Mouse (Mus musculus) heart, embryonic 13.5 days (tissue): ENCODE measurements around the gene Fgfr2. TPM values are rescaled to one million over a fixed set of nuclear protein-coding genes. Genes with fewer than 3 reads are reported as not detected.

Experiments used
- ATAC-seq: fragments of 200-750 bp; cut with Nextera tagmentation; 2 replicates; pipeline ENCODE4 v1.8.0; 2017; ENCODE audit warnings: moderate TSS enrichment; ENCODE audit not compliant: insufficient number of reproducible peaks, low FRiP score, low TSS enrichment; ENCODE audit errors: extremely low read depth
- H3K27ac ChIP-seq: fragments of 300-500 bp; sonication (generic); replicated peaks from 2 replicates; pipeline ENCODE4 v1.5.1; 2015; ENCODE audit warnings: moderate library complexity, mild to moderate bottlenecking, inconsistent platforms
- H3K27me3 ChIP-seq: fragments of 300-500 bp; sonication (generic); replicated peaks from 2 replicates; pipeline ENCODE4 v1.6.1; 2015; ENCODE audit warnings: mild to moderate bottlenecking, inconsistent platforms
- H3K36me3 ChIP-seq: fragments of 300-500 bp; sonication (generic); 2 replicates; pipeline ENCODE4 v1.6.1; 2015; ENCODE audit warnings: mild to moderate bottlenecking, inconsistent platforms
- H3K4me1 ChIP-seq: fragments of 300-500 bp; sonication (generic); 2 replicates; pipeline ENCODE4 v1.6.1; 2015; ENCODE audit warnings: inconsistent platforms
- H3K4me2 ChIP-seq: fragments of 300-500 bp; sonication (generic); 2 replicates; pipeline ENCODE4 v1.6.1; 2015; ENCODE audit warnings: inconsistent platforms, mild to moderate bottlenecking, moderate library complexity
- H3K4me3 ChIP-seq: fragments of 300-500 bp; sonication (generic); 2 replicates; pipeline ENCODE4 v1.5.1; 2015; ENCODE audit warnings: moderate library complexity, mild to moderate bottlenecking, inconsistent platforms
- H3K9ac ChIP-seq: fragments of 300-500 bp; sonication (generic); 2 replicates; pipeline ENCODE4 v1.6.1; 2015; ENCODE audit warnings: inconsistent platforms, mild to moderate bottlenecking, moderate library complexity
- H3K9me3 ChIP-seq: fragments of 300-500 bp; sonication (generic); 2 replicates; pipeline ENCODE4 v1.6.1; 2016; ENCODE audit warnings: inconsistent platforms
- WGBS: fragments of 180-500 bp; shearing (Covaris S2); methylation state at CpG from one replicate; pipeline ENCODE4 v1.1.7; 2015; ENCODE audit warnings: mixed read lengths; 5-methylcytosine and 5-hydroxymethylcytosine counted together
- polyA plus RNA-seq: library from polyadenylated mRNA; unstranded; fragments of >200 nt; fragmentation: Nextera tagmentation; extraction: Ambion mirVana; gene quantifications from 2 replicates; pipeline ENCODE4 v1.2.1, GENCODE M21; 2015

Fgfr2 gene
- polyA plus RNA-seq, 1 experiment from 2014 or later = 22.5 TPM

- peak overlapping the region; percentile 37; the same call in 1 of the 2 replicates for H3K9ac ChIP-seq
- no peak overlapping the region for H3K4me3 ChIP-seq
- no peaks in the 10 kb centered on the region for H3K27me3 ChIP-seq
- no peak overlapping the region for H3K4me2 ChIP-seq
- ATAC-seq = no peak
- H3K9me3 ChIP-seq = no peaks in the 10 kb centered on the region
- H3K27ac ChIP-seq = peak overlapping the region; percentile 65
- WGBS = 76% methylated on average over 12 of the region's 12 CpGs
- no peaks in the 10 kb centered on the region for H3K36me3 ChIP-seq
- peaks cover 39% of the 10 kb centered on the region for H3K4me1 ChIP-seq
Observed at GRCm38 (mm10) chr7:132722401-132723370, 400.5 kb downstream of the Fgfr2 start.

- peak overlapping the region; percentile 29; the same call in 1 of the 2 replicates for H3K9ac ChIP-seq
- no peaks in the 10 kb centered on the region for H3K27me3 ChIP-seq
- no peak overlapping the region for H3K4me3 ChIP-seq
- 78% methylated on average over 8 of the region's 8 CpGs for WGBS
- H3K36me3 ChIP-seq = peaks cover 2% of the 10 kb centered on the region; the same call in 1 of the 2 replicates
- 0 out of 2 replicates have a peak overlapping the region, but pooled peaks have one; percentile 17 for H3K27ac ChIP-seq
- H3K4me1 ChIP-seq = peaks cover 46% of the 10 kb centered on the region
- ATAC-seq = no peak
- H3K9me3 ChIP-seq = no peaks in the 10 kb centered on the region
- no peak overlapping the region for H3K4me2 ChIP-seq
Observed at GRCm38 (mm10) chr7:132720562-132720961, 402.6 kb downstream of the Fgfr2 start.

DNA sequence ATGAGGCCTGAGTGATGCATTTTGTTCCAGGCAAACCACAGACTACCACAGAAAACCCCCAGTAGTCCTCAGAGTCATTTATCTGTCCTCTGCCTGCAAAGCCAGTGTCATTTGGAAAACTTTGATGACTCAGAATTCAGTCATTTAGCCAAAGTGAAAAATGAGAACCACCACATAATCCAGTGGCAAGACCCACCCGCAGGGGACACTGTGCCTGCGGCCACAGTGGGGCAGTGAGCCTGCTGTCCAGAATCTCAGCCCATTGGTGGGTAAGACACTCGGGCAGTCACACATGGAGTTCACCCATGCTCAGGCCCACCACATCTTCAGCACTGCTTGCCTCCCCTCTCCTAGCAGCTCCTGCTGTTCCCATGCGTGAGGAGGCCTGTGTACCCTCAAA is 403.6 kb downstream of the Fgfr2 start:
- ATAC-seq = no peak
- Histone ChIP-seq H3K4me2 (no peak overlapping the region), H3K27ac (no peak overlapping the region), H3K36me3 (peaks cover 10% of the 10 kb centered on the region; the same call in 1 of the 2 replicates), H3K4me3 (no peak overlapping the region), H3K4me1 (peaks cover 49% of the 10 kb centered on the region), H3K9me3 (no peaks in the 10 kb centered on the region), H3K27me3 (no peaks in the 10 kb centered on the region), H3K9ac (no peak overlapping the region)
- 85% methylated on average over 4 of the region's 4 CpGs for WGBS

- Histone ChIP-seq H3K9me3 (no peaks in the 10 kb centered on the region), H3K4me2 (no peak overlapping the region), H3K36me3 (peaks cover 10% of the 10 kb centered on the region; the same call in 1 of the 2 replicates), H3K9ac (peak overlapping the region; percentile 74), H3K27me3 (no peaks in the 10 kb centered on the region), H3K27ac (peak overlapping the region; percentile 99), H3K4me3 (no peak overlapping the region), H3K4me1 (peaks cover 62% of the 10 kb centered on the region)
- ATAC-seq = no peak; the same call in 1 of the 2 replicates
- WGBS = 89% methylated on average over 4 of the region's 4 CpGs
Observed at GRCm38 (mm10) chr7:132715259-132715658, 407.9 kb downstream of the Fgfr2 start.

DNA sequence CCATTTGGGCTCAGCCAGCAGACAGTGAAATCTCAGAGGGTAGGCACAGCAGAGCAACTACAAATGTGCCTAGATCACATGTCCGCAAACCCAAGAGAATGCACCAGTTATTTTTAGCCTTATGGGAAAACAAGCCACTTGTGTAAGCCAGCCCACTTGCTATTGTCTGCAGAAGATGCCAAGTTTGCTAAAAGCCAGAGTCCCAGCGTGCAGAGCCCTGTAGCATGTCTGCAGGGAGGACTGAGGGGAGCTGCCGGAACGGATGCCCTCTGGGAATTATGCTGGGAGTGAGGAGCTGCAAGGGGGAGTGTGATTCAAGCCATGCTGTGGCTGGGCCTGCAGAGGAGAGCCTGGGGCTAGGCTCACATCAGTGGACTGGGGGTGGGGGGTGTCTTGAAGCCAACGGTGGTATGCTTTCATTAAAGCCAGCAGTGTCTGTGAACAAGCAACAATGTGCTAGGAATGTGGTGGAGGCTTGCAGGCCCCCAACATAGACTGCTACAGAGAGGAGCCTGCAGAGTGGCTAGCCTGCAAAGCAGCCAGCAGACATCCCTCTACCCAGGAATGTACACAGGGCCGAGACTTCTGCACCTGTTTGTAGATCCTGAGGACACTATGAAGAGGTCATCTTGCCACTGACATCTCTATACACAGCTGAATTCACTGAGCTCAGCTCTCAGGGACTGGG is 408.8 kb downstream of the Fgfr2 start:
- WGBS = 14% methylated on average over 6 of the region's 6 CpGs
- Histone ChIP-seq H3K36me3 (peaks cover 10% of the 10 kb centered on the region; the same call in 1 of the 2 replicates), H3K27me3 (no peaks in the 10 kb centered on the region), H3K4me2 (peak overlapping the region; percentile 47), H3K27ac (peak overlapping the region; percentile 99), H3K4me3 (no peak overlapping the region), H3K9ac (peak overlapping the region; percentile 75), H3K9me3 (no peaks in the 10 kb centered on the region), H3K4me1 (peaks cover 61% of the 10 kb centered on the region)
- ATAC-seq = peak; percentile 49; the same call in 1 of the 2 replicates

- WGBS = 30% methylated on average over 8 of the region's 8 CpGs
- Histone ChIP-seq H3K27me3 (no peaks in the 10 kb centered on the region), H3K27ac (peak overlapping the region; percentile 99), H3K4me1 (peaks cover 61% of the 10 kb centered on the region), H3K9ac (peak overlapping the region; percentile 75), H3K36me3 (peaks cover 10% of the 10 kb centered on the region; the same call in 1 of the 2 replicates), H3K4me2 (peak overlapping the region; percentile 47), H3K4me3 (no peak overlapping the region), H3K9me3 (no peaks in the 10 kb centered on the region)
- no peak for ATAC-seq
Observed at GRCm38 (mm10) chr7:132713483-132714126, 409.5 kb downstream of the Fgfr2 start.

DNA sequence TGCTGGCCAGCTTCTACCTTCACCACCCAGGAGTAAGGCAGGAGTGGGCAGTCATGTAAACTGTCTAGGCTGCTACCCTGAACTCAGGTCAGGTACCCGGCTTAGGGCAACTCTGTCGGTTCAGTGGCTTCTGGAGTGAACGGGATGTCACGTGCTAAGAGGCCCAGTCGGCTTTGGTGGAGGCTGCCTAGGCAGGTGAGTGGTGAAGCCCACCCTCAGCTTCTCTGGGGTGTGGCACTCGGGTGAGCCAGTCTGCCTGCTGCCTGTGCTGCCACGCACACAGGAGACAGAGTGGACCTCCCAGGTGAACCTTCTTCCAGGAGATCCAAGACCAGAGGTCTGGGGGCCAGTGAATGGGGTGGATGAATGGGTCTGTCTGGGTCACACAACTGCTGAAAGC is 410.2 kb downstream of the Fgfr2 start:
- H3K9ac ChIP-seq = peak overlapping the region; percentile 75
- ATAC-seq = no peak
- peaks cover 10% of the 10 kb centered on the region; the same call in 1 of the 2 replicates for H3K36me3 ChIP-seq

GRCm38 (mm10) chr7:132712044-132712708 is 411.0 kb downstream of the Fgfr2 start:
- 38% methylated on average over 16 of the region's 16 CpGs for WGBS
- Histone ChIP-seq H3K4me1 (peaks cover 55% of the 10 kb centered on the region), H3K4me3 (no peak overlapping the region), H3K36me3 (peaks cover 10% of the 10 kb centered on the region; the same call in 1 of the 2 replicates), H3K4me2 (no peak overlapping the region), H3K9me3 (no peaks in the 10 kb centered on the region), H3K27ac (peak overlapping the region; percentile 66), H3K9ac (peak overlapping the region; percentile 61), H3K27me3 (no peaks in the 10 kb centered on the region)
- ATAC-seq = no peak; the same call in 1 of the 2 replicates

More for the DNA sequence above, 410.2 kb downstream of the Fgfr2 start:
- Histone ChIP-seq H3K4me3 (no peak overlapping the region), H3K4me1 (peaks cover 61% of the 10 kb centered on the region), H3K27ac (peak overlapping the region; percentile 99), H3K9me3 (no peaks in the 10 kb centered on the region), H3K4me2 (no peak overlapping the region), H3K27me3 (no peaks in the 10 kb centered on the region)
- WGBS = 66% methylated on average over 7 of the region's 7 CpGs

DNA sequence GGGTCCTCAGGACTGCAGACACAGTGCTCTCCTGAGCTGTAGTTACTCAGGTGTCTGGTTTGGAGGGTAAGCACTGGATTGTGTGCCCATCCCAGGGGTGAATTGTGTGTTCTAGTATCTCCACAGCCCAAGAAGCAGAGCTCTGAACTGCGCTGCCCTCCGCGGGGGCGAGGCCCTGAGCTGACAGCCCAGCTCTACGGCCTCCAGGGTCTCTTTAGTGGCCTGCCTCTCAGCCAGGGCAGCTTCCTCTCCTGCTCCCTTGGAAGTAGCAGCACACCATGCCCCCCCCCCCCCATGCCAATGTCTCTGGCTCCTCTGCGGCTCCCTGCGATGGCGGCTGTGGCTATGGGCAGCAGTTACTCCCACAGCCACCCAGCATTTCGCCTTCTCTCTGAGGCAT is 411.6 kb downstream of the Fgfr2 start:
- peak overlapping the region; percentile 61 for H3K9ac ChIP-seq
- H3K27me3 ChIP-seq = no peaks in the 10 kb centered on the region
- no peak overlapping the region for H3K4me3 ChIP-seq
- WGBS = 71% methylated on average over 9 of the region's 9 CpGs
- no peak for ATAC-seq
- H3K4me1 ChIP-seq = peaks cover 58% of the 10 kb centered on the region
- H3K27ac ChIP-seq = peak overlapping the region; percentile 66
- H3K4me2 ChIP-seq = no peak overlapping the region
- peaks cover 10% of the 10 kb centered on the region; the same call in 1 of the 2 replicates for H3K36me3 ChIP-seq
- H3K9me3 ChIP-seq = no peaks in the 10 kb centered on the region

GRCm38 (mm10) chr7:132705130-132705529 is 418.0 kb downstream of the Fgfr2 start:
- H3K4me1 ChIP-seq = peaks cover 9% of the 10 kb centered on the region; the same call in 1 of the 2 replicates
- 81% methylated on average over 7 of the region's 7 CpGs for WGBS
- no peak overlapping the region for H3K9ac ChIP-seq
- H3K27me3 ChIP-seq = no peaks in the 10 kb centered on the region
- no peak for ATAC-seq
- no peak overlapping the region for H3K4me2 ChIP-seq
- H3K9me3 ChIP-seq = no peaks in the 10 kb centered on the region
- H3K4me3 ChIP-seq = no peak overlapping the region
- no peak overlapping the region for H3K27ac ChIP-seq
- no peaks in the 10 kb centered on the region for H3K36me3 ChIP-seq
